Mouse (Mus musculus) splenic B cell, adult 2 months (primary cell): ENCODE data around the gene 4930442H23Rik.
A peak's percentile ranks its signal among the peaks of the same experiment; 100 is the strongest.
"Not testable (repeated sequence)": the region's sequence is repeated elsewhere in the genome, so short reads cannot be mapped to it uniquely, and the experiment has no call there.

Experiments used
- DNase-seq: peaks from one replicate; pipeline ENCODE4 v3.0.0-alpha.2; 2011; ENCODE audit warnings: low read depth, low spot score
- H3K27me3 ChIP-seq: 2 replicates; pipeline ENCODE4 v1.6.1; 2012; ENCODE audit warnings: mild to moderate bottlenecking, low read length, moderate library complexity, mixed read lengths; ENCODE audit not compliant: control insufficient read depth, poor library complexity, insufficient read depth, severe bottlenecking
- H3K36me3 ChIP-seq: 2 replicates; pipeline ENCODE4 v1.6.1; 2012; ENCODE audit warnings: mild to moderate bottlenecking, low read length, moderate library complexity, mixed read lengths; ENCODE audit not compliant: control insufficient read depth, poor library complexity, insufficient read depth, severe bottlenecking

The 4930442H23Rik gene

GRCm38 (mm10) chr10:81183805-81184204 lies at the start of gene 4930442H23Rik:
Gene 4930442H23Rik (minus strand): TSS chr10:81183849.
- H3K36me3 ChIP-seq, result peaks cover 27% of the 10 kb centered on the region
- no peaks in the 10 kb centered on the region for H3K27me3 ChIP-seq
- peak; percentile 4 for DNase-seq

GRCm38 (mm10) chr10:81233226-81233585 lies 49.6 kb upstream of the 4930442H23Rik start:
- Histone ChIP-seq H3K27me3 (no peaks in the 10 kb centered on the region), H3K36me3 (no peaks in the 10 kb centered on the region)
- DNase-seq, result no peak

GRCm38 (mm10) chr10:81232580-81233225 lies 49.1 kb upstream of the 4930442H23Rik start, which contains the start of gene Zfr2:
Gene Zfr2 (plus strand): TSS chr10:81233155.
- Histone ChIP-seq H3K27me3 (no peaks in the 10 kb centered on the region), H3K36me3 (no peaks in the 10 kb centered on the region)
- DNase-seq, result peak; percentile 96

GRCm38 (mm10) chr10:81231436-81231835 lies 47.8 kb upstream of the 4930442H23Rik start:
- Histone ChIP-seq H3K27me3 (no peaks in the 10 kb centered on the region), H3K36me3 (no peaks in the 10 kb centered on the region)
- DNase-seq, result no peak

GRCm38 (mm10) chr10:81230438-81231332 lies 47.0 kb upstream of the 4930442H23Rik start, which contains the start of gene Atcay:
Gene Atcay (minus strand): TSS chr10:81230833.
- DNase-seq, result peak; percentile 46
- H3K36me3 ChIP-seq, result no peaks in the 10 kb centered on the region
- no peaks in the 10 kb centered on the region for H3K27me3 ChIP-seq

GRCm38 (mm10) chr10:81229735-81230437 lies 46.2 kb upstream of the 4930442H23Rik start:
- DNase-seq, result no peak
- H3K27me3 ChIP-seq, result no peaks in the 10 kb centered on the region
- no peaks in the 10 kb centered on the region for H3K36me3 ChIP-seq

- not testable (repeated sequence) for H3K27me3 ChIP-seq, DNase-seq, H3K36me3 ChIP-seq
These were observed 40.1 kb upstream of the 4930442H23Rik start for GRCm38 (mm10) chr10:81223731-81224130.

- peak; percentile 60 for DNase-seq
- no peaks in the 10 kb centered on the region for H3K36me3 ChIP-seq
- H3K27me3 ChIP-seq, result no peaks in the 10 kb centered on the region
These were observed 37.9 kb upstream of the 4930442H23Rik start for GRCm38 (mm10) chr10:81221402-81222015.

GRCm38 (mm10) chr10:81217964-81218363 lies 34.3 kb upstream of the 4930442H23Rik start:
- no peaks in the 10 kb centered on the region for H3K27me3 ChIP-seq
- DNase-seq, result peak; percentile 89
- H3K36me3 ChIP-seq, result no peaks in the 10 kb centered on the region

- H3K27me3 ChIP-seq, H3K36me3 ChIP-seq: not testable (repeated sequence)
- peak; percentile 68 for DNase-seq
These were observed 33.6 kb upstream of the 4930442H23Rik start for GRCm38 (mm10) chr10:81217267-81217666.

GRCm38 (mm10) chr10:81216810-81217209 lies 33.2 kb upstream of the 4930442H23Rik start:
- Histone ChIP-seq H3K27me3 (no peaks in the 10 kb centered on the region), H3K36me3 (no peaks in the 10 kb centered on the region)
- DNase-seq, result no peak

GRCm38 (mm10) chr10:81216260-81216659 lies 32.6 kb upstream of the 4930442H23Rik start:
- no peaks in the 10 kb centered on the region for H3K27me3 ChIP-seq
- no peak for DNase-seq
- no peaks in the 10 kb centered on the region for H3K36me3 ChIP-seq

GRCm38 (mm10) chr10:81210154-81210553 lies 26.5 kb upstream of the 4930442H23Rik start:
- H3K36me3 ChIP-seq, result no peaks in the 10 kb centered on the region
- DNase-seq, result no peak

GRCm38 (mm10) chr10:81204137-81204536 lies 20.5 kb upstream of the 4930442H23Rik start:
- Histone ChIP-seq H3K36me3 (no peaks in the 10 kb centered on the region), H3K27me3 (no peaks in the 10 kb centered on the region)
- DNase-seq, result no peak

More at GRCm38 (mm10) chr10:81210154-81210553, 26.5 kb upstream of the 4930442H23Rik start:
- H3K27me3 ChIP-seq, result no peaks in the 10 kb centered on the region
